Mouse (Mus musculus) heart, adult 2 months (tissue): Measurements from ENCODE around the gene Gm42906.

Experiments used
- CTCF ChIP-seq: fragments of 200-600 bp; IDR thresholded peaks from 2 replicates; pipeline ENCODE4 v1.8.1; 2022; ENCODE audit warnings: antibody characterized with exemption, mild to moderate bottlenecking, moderate library complexity
- POLR2A ChIP-seq: fragments of 200-500 bp; IDR thresholded peaks from 2 replicates; pipeline ENCODE4 v1.6.1; 2011; ENCODE audit warnings: mild to moderate bottlenecking, low read depth, low read length, control low read depth; ENCODE audit not compliant: insufficient read depth

DNA sequence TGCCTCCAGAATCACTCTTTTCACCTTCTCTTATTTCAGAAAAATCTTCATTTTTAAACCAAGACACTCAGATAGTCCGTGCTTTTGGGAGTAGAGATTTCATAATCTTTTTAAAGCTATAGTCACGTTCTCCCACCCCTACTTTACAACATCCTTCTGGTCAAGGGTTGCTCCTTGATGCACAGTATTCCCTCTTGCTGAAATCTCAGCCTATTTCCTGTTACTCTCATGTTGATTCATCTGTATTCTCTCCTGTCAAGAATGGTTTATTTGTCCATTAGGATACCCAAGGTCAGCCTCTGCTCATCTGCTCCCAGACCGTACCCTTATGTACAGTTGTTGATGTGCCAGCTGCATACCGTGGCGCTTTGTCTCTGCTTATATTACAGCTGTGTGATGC lies 284.0 kb downstream of the Gm42906 start:
- TF ChIP-seq CTCF (no peak), POLR2A (no peak)
